Mouse (Mus musculus) retina, embryonic 14.5 days (tissue): Measurements from ENCODE around the gene Lep.

ENCODE experiments used
- DNase-seq: peaks from one replicate; pipeline ENCODE4 v3.0.0-alpha.2; 2015; ENCODE audit warnings: low spot score

The Lep gene

DNA sequence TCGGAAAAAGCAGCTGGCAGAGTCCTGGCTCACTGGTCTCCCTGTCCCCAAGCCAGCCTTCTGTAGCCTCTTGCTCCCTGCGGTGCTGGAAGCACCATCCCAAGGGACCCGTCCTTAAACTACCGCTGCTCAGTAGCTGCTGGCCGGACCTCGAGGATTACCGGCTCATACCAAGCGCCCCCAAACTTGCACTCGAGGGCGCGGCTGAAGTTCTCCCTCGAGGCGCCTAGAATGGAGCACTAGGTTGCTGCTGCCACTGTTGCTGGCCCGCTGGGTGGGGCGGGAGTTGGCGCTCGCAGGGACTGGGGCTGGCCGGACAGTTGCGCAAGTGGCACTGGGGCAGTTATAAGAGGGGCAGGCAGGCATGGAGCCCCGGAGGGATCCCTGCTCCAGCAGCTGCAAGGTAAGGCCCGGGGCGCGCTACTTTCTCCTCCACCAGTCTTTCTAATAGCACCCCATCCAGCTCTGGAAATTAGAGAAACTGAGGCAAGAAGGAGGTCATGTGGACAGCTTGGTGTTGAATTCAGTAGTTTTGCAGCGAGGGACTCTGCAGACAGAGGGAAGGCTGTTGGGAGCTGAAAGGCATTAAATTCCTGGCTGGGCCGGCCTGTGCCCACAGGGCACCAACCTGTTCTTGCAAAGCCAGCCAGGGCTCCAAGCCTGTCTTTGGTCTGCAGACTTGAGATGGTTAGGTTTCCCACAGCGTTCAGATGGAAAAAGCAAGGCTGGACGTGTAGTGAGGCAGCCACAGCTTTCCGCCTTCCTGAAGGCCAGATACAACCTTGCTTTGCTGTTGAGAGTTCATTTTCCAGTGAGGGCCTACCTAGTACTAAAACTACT is at the start of gene Lep:
Gene Lep, plus strand, starts transcription at position 375 of the 840 bp plus-strand sequence.
- no peak for DNase-seq

DNA sequence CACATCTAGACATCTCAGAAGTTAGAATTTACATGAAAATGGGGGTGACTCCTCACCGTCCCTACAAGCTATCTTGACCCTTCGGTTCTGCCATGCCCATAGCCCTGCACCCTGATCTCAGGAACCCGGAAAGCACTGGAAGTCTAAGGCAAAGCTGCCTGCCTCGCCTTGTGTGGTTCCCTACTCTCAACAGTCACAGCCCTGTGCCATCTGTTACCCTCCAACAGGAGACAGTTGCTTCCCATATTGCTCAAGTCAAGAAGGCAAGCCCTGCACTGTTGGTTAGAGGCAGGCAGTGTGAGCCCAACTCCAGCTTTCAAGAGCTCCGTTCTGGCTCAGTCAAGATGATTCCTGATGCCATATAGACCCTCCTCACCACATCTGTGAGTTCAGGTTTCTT is 48.4 kb upstream of the Lep start:
- DNase-seq = no peak

DNA sequence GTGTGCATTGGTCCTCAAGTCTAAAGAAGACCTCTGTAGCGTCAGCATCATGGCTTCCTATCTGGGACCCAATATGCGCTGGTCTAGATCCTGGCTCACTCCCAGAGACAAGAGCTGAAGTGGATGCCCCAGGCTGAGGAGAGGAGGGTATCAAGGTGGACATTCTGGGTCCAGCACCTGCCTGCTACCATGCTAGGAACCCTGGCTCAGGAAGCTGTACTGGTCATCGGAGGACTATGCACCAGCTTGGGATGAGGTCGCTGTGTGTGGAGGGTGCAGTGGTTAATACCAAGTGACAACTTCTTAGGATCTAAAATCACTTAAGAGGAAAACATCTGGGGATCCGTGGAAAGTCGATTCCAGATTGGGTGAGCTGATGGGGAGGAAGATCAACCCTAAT is 46.8 kb upstream of the Lep start:
- DNase-seq = no peak

DNA sequence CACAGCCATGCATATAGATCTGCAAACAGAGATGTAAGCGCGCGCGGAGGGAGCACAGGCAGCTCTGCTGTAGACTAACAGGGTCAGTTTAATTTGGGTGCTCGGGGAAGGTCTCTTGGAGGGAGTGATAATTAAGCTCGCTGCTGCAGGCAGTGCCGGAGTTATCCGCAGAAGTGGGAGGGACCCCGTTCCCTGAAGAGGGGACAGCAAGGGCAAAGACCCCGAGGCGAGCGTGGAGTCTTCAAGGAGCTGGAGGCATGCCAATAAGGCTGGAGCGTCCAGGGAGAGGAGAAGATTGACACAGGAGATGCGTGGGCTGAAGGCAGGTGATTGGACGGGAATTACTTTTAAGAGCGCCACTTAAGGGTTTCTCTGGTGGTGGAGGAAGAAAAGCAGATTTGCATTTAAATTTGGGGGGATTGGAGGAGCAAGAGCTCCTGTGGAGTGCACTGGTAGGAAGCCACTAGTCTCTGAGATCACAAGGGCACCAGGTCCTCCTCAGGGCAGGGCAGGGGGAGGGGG is 43.1 kb upstream of the Lep start:
- peak; percentile 51 for DNase-seq

DNA sequence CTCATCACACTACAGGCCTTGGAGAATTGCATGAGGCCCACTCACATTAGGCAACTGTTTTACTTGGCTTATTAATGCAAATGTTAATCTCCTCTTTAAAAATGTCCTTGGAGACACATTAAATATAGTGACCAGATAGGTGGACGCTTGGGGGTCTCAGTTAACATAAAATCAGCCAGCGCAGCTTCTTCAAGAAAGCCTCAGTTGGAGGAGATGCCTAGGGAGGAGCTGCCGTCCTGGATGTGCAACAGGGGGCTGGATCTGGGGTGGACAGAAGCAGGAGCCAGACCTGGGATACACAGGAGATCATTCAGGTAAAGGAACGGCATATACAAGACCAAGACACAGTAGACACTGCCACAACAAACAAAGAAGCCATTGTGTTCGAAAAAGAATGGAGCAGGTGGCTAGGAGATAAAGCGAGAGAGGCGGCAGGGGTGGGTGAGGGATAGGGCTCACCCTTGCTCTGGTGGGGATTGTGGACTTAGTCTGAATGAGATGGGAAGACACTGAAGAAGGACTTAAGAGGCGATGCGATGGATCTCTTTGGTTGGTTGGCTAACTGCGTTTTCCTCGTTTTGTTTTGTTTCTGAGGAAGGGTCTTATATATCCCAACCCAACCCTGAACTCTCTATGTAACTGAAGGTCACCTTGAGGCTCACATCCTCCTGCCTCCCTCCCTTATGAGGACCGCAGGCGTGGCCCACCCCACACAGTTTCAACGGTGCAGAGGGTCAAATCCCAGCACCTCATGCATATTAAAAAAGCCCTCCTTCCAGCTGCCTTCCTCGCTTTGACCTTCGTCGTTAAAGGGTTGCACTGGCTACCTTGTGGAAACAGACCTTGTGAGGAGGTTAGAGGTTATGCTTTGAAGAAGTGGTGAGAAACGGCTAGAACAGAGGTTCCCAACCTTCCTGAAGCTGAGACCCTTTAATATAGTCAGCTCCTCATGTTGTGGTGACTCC is 40.0 kb upstream of the Lep start:
- no peak for DNase-seq

DNA sequence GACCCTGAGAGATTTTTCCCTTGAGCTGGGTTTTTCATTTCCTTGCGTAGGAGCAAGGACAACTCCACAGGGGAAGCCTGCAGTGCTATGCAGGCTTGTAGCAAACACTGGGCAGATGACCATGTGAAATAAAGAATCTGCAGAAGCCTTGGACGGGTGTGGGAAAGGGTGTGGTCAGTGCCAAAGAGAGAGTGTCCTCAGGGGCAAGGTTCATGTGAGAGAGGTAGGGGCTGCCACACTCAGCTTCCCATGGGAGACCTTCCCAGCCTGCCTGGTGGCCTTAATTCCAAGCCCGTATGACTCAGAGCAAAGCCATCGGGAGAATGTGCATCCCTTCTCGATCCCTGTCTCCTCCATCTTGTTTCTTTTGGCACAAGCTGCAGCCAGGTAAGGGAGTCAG is 39.1 kb upstream of the Lep start:
- DNase-seq = no peak

DNA sequence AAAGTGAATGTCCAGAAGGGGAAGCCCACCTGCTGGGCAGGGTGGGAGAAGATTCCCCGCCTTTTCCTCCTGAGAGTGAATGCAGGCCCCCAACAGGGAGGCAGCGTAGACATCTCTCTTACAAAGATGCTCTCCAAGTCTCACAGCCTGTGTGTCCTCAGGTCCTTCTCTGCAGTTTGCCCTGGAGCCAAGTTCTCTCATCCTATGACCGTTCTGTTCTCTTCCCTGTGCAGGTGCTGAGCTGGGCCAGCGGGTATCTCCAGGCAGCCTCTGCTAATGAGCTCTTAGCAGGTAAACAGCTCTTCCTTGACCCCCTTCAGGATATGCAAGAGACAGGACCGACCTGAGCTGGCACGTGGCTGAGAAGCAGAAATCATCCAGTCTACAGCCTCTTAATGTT is 38.5 kb upstream of the Lep start:
- no peak for DNase-seq

DNA sequence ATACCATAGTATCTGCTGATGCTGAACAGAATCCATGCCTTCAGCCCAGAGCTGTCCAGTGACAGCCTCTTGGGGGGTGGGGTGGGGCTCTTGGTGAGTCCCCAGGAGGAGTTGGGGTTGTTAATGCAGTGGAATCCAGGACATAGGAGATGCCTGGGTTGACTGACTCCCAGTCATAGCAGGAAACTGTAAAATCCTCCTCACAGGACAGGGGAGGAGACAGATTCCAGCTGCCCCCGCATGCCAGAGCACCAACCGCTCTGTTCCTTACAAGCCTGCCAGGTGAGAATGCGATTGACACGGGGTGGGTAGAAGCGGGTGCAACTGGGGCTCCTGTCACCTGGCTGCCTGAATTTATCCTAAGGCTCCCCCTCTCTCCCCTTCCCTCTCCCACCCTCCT is 37.9 kb upstream of the Lep start:
- DNase-seq = no peak

DNA sequence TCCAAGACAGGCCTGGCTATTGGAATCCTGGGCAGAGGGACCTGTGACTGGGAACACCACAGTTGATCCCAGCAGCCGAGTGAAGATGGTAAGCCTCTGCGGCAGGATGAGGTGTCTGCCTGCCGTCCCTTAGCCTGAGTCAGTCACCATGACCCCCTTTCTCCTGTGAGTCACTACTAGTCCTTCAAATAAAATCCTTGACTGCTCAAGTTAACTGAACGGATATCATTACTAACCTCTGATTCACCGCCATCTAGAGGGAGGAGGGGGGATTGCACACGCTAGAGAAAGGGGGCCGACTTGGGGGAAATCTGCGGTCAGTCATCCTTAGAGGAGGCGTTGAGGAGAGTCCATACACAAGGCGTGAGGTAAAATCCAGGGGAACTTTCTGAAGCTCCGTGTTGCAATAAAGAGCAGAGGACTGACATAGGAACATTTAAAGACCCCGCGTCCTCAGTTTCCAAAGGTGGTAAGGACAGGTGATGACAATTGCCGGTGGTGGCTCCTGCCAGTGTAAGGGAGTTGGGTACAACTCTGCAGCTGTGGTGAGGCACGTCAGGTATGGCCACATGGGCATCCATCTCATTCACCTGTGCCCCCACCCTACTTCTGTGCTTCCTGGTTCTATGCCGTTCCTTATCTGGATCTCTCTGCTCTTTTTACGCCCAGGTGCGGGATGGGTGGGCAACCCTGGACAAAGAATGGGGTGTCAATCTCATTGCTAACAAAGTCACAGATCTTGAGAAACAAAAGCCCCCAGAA is 36.6 kb upstream of the Lep start:
- peak; percentile 85 for DNase-seq

DNA sequence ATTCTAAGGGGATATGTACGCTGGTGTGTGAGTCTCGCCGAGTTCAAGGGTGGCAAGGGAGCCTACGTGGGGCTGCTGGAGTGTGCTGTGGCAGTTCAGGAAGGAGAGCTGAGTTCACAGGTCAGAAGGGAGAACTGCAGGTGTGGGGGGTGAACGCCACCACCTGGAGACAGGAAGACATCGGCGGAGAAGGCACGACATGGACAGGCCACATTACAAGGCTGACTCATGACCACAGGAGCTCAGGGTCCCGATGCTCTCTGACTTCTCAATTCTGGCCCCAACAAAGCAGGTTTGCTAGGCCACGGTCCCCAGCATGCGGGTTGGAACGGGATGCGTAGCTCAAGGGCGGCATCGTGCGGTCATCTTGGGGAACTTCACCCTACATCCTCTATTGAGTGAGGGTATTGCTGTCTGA is 36.0 kb upstream of the Lep start:
- peak; percentile 94 for DNase-seq

DNA sequence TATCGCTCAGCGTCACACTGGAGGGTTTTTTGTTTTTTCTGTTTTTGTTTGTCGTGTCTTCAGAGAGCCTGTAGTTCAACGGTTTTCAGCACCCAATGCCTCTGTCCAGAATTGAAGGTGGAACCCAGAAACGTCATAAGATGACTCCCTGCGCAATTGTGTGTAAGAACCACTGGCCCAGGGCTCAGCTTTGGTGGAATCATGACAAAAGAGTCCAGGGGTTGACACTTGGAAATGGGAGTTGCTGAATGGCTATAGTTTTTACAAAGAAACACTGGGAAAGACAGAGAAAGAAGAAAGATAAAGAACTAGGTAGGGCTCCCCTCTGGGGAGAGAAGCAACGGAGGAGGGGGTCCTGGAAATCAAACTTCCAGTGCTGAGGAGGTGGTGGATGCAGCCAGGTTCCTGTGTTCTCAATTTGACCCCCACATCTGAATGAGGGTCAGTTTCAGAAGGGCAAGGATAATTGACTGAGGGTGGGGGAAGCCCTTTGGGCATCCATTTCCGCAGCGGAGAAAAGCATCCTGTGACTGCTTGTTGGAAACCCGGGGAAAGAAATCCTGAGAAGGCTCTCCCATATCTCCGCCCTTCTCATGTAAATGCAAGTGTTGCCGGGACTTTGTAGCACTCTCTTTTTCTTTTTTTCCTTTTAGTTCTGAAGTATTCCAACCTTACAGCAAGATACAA is 34.1 kb upstream of the Lep start:
- DNase-seq = no peak

DNA sequence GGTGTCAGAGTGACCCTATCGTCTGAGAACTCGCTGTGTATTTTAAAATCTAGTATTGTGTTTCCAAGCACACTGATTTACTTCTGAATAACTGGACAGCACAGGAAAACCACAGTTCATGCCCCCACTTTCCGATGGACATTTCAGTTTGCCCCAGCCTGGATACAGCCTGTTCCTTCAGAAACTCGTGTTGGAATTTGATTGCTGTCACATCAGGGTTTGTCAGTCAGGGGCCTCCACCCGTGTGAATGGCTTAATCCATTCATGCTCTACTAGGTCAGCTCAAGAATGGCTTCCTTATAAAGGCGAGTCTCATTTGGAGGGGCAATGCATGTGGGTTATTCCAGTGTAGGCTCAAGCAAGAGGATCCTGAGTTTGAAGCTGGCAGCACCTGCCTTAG is 33.3 kb upstream of the Lep start:
- DNase-seq = peak; percentile 68

DNA sequence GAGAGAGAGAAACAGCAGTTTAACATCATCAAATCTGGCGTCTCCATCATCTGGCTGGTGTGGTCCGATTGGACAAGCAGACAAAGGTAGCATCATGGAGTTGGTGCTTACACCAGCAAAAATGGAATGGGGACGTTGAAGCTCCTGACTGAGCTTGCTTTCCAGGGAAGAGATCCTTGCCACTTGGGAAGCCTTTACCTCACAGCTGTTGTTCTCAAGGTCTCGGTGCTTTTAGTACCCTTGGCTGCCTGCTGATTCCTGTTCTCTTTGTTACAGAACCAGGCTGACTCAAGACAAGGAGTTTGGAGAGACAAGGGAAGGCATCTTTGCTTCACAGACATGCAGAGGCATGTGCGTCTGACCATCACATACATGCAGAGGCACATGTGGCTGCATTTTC is 31.9 kb upstream of the Lep start:
- no peak for DNase-seq

DNA sequence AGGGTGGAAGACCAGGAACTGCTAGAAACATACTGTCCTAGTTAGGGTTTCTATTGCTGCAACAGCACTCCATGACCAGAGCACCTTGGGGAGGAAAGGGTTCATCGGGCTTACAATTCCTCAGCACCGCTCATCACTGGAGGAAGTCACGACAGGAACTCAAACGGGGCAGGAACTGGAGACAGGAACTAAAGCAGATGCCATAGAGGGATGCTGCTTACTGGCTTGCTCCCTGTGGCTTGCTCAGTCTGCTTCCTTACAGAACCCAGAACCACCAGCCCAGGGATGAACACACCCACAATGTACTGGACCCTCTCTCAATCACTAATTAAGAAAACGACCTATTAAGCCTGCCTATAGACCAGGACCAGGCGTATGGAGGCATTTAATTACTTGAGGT is 30.5 kb upstream of the Lep start:
- no peak for DNase-seq

DNA sequence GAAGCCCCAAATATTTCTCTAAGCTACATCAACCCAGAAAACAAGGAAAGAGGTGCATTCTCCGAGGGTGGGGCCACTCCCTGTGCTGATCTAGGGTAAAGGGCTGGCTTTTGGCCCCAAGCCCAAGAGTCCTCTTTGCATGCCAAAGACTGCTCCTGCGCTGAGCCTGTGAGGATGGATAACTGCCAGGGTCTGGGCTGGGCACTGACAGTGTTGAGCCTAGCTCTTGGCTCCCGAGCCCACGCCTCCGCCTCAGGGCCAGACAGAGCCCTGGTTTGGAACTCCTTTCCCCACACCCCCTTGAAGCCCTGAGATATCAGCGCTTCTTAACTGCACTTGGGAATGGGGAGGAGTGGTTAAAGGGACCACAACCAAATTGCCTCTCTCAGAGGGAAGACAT is 28.8 kb upstream of the Lep start:
- no peak for DNase-seq

DNA sequence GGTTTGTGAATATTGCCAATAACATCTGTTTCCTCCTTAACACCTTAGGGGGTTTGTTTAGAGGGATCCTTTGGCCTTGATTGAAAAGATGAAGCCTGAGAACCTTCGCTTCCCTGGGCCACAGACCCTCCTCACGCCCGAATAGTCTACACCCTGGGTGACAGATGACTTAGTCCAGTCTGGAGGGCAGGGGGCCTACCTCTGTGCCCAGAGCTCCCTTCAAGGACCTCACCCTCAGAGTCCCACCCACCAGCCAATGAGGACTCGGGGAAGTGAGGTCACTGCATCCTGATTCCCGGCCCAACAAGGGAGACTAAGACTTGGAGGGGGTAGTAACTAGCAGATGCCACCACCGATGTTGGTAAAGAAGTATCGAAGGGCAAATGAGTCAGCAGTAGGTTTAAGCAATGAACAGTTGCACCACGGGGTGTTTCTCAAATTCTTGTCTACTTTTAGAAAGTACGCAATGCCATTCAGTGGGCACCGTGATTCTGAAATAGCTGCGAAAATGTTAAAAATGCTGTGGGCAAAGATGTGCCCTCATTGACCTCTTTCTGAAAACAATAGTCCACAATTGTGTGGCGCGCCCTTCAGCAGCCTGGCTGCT is 28.2 kb upstream of the Lep start:
- DNase-seq = no peak

DNA sequence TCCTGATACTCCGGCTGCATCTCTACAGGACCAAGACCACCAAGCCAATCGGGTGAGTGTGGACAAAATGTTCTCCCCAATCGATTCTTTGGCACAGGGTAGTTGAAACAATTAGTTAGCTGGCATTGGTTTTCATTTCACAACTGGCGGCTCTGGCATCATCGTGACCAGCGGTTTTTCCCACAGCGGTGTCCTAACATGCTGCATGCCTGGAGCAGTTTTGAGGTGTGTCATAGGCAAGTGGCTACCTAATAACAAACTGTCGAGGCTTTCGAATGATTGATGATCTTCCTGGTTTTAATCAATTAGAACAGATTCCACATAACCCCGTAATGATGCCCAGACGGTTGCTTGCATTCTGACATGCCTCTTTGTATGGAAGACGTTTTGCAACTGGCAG is 27.6 kb upstream of the Lep start:
- no peak for DNase-seq

DNA sequence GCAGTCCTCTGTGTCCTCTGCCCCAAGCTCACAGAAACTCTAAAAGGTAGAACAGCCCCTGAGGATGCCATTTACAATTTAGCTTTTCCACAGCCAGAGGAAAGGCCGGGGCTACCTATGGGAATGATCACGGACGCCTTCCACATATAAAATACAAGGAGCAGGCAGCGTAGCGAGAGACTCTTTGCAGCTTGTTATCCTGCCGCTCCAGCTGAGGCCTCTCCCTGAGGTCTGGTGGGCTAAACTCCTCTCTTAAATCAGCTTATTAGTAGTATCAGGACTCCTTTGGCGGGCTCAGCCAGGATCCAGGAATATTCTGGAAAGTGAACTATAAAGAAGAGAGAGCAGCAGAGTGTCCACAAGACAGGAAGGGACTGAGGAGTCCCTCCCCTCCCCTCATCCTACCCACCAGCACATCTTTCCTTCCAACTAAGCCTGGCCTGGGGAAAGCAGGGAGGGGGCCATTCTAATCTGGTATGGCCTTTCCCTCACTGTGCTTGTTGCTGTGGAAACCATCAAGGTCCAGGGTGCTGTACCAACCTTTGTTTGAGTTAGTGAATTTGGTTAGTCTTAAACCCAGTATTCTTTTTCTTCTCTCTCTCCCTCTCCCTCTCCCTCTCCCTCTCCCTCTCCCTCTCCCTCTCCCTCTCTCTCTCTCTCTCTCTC is 25.9 kb upstream of the Lep start:
- no peak for DNase-seq

DNA sequence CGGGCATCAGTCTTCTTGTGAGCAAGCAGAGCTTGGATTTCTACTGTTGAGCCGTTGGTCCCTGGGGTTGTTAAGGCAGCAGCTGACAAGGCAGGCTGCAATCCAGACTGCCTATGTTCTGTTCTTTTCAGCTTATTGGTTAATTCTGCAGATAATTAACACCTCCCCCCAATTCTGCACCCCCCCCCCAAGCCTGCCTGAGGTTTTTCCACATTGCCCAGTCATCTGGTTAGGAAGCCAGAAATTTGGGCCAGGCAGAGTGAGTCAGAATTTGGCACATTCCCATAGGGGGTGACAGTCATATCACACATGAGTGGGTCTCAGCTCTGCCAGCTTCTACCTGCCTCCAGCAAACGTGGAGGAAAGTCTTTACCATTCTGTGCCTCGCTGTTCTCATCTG is 23.3 kb upstream of the Lep start:
- no peak for DNase-seq

DNA sequence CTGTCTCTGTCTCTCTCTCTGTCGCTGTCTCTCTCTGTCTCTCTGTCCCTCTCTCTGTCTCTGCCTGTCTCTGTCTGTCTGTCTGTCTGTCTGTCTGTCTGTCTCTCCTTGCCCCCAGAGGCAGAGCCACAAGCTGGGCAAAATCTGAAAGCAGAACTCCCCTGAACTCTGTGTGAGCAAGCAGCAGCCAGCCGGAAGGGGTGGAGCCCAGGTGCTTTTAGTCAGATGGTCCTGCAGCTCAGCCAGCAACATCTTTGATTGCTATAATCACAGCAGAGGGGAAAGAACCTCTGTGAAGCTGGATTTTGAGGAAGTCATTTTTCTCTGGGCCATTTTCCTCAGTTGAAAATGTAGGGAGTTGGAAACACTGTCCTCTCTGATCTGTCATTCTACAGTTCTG is 19.8 kb upstream of the Lep start:
- DNase-seq = no peak

DNA sequence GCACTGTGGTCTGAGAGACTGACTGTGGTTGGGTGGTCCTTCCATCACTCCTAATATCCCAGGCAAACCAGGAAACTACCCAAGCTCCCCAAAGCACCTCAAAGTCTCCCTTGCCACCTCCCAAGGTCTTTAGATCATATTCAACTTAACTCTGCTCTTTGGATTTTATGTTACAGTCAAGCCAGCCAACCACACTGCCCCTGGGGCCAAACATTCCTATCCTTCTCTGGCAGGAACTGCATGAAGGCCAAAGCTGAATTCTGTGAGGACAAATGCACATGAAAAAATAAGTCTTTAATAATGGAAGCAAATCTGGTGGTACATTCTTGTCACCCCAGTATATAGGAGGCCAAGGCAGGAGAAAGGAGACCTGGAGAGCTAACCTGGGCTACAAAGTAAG is 16.0 kb upstream of the Lep start:
- DNase-seq = no peak
